Mouse (Mus musculus): ENCODE results near the gene BC051142.

DNA sequence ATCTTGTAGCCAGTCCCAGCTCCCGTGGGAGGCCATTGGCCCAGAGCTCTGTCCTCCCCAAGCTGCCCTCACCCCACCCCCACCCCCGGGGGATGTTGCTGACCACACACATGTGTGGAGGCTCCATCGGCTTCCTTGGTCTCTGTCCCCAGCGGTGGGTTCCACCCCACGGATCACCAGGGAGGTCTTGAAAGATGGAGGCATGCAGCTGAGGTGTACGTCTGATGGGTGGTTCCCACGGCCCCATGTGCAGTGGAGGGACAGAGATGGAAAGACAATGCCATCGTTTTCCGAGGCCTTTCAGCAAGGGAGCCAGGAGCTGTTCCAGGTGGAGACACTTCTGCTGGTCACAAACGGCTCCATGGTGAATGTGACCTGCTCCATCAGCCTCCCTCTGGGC is 33.6 kb upstream of the BC051142 start:
- TF ChIP-seq POLR2A (IDR thresholded peaks at IDR 0.05; ENCODE audit: insufficient read depth, low read depth, low read length) (no peak), CTCF (IDR thresholded peaks at IDR 0.05) (no peak)

All from heart, adult 2 months (tissue).